Mouse (Mus musculus) layer of hippocampus, postnatal 10 days (tissue): Measurements from ENCODE around the gene Rfxank. TPM values are rescaled to one million over a fixed set of nuclear protein-coding genes. Genes with fewer than 3 reads are reported as not detected.
A peak's percentile ranks its signal among the peaks of the same experiment; 100 is the strongest.

Source experiments
- DNase-seq, 2 experiments: peaks; one replicate each; pipeline ENCODE4 v3.0.0; 2021; ENCODE audit warnings: low spot score in 2 of 2
- total RNA-seq, 2 experiments: library from RNA; stranded (reverse); gene quantifications; 2 replicates each; pipeline ENCODE4 v1.2.3; 2021

The Rfxank gene
- total RNA-seq, 2 experiments from 2014 or later, result 10.5 to 12.0 TPM

GRCm38 (mm10) chr8:70150158-70150557 is 11.2 kb upstream of the Rfxank start:
- no peak for DNase-seq

DNA sequence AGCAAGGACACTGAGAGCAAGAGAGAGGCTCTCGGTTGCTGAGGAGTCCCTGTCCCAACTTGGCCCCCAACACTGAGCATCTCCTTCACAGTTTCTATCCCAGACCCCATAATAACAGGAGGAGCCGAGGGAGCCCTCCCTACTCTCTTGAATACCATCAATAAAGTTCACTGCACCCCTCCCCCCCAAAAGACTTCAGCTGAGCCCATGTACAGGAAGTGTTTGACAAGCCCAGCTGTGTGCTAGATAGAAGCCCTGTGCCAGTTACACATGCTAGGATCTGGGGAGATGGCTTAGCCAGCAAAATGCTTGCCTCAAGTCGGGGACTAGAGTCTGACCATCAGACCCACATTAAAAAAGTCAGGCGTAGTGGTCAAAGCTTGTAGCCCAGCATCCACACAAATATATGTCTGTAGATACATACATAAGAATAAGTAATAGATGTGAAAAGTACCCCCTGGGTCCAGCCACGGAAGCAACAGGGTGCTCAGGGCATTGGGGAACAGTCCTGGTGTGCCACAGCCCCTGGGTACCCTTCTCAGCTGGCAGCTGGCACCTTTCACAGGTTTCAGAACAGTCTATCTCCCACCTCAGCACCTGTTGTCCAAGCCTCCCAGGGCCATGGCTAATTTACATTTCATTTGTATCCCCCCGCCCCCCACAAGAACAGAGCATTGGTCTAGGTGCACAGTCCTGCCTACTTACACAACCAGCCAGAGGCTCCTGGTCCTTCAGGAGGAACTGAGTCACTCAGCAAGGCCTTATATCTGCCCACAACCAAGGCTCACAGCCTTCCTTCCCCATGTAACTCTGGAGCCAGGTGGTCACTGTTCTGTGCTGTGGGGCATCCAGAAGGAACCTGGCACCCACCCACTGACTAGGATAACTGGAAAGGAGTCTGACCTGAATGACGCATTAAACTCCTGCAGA is 9.0 kb upstream of the Rfxank start:
- no peak for DNase-seq

- no peak for DNase-seq
Observed at GRCm38 (mm10) chr8:70139981-70140380, 1.0 kb upstream of the Rfxank start.

DNA sequence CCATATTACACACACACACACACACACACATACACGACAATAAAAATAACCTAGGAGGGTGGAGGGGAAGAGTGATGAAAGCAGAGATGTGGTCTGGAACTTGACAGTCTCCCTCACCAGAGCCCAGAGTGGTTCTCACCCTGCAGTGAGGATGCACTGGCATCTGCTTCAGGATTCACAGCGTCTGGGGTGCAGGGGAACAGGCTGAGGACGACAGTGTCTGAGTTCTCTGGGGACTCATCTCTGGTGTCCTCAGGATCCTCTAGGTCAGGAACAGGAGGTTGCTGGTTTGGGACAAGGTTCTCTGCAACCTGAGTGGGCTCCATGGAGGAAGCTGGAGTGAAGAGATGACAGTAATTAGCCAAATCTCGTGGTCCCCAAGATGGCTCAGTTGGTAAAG is 1.1 kb downstream of the Rfxank start:
- no peak for DNase-seq

DNA sequence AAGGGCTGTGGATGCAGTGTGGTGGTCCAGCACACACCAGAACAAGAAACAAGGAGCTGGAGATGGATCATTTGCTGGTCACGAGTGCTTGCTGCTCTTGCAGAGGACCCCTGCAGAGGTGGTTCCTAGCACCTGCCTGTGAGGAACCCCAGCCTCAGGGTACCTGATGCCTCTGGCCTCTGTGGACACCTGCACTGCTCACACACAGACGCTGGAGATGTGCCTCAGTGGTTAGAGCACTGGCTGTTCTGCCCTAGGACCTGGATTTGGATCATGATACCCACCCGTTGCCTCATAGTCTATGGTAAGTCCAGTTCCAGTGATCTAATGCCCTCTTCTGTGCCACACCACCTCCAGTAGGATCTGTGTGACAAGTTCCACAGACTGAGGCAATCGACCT is 2.4 kb downstream of the Rfxank start:
- no peak for DNase-seq

DNA sequence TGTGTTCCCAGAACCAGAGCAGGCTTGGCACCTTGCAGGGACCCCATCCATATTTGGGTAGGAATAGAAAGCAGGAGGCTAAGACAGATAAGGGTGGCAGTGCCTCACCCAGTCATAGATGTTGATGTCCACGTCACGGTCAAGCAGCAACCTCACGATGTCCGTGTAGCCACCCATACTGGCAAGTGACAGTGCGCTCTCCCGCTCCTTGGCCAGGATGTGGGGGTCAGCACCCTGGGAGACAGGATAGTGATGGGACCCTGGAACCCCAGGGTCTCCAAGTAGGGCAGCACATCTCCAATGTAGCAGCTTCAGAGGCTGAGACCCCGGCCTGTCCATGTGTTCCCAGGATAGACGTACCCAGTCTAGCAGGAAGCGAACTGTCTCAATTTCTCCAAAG is 4.0 kb downstream of the Rfxank start:
- no peak for DNase-seq

- DNase-seq, result no peak
Observed at GRCm38 (mm10) chr8:70134086-70134485, 4.9 kb downstream of the Rfxank start.

GRCm38 (mm10) chr8:70131166-70131883 is 7.6 kb downstream of the Rfxank start, which contains the start of gene Nr2c2ap:
Gene Nr2c2ap (plus strand): TSS chr8:70131333.
- peak; percentile 74 to 81 for DNase-seq

GRCm38 (mm10) chr8:70130066-70130465 is 8.9 kb downstream of the Rfxank start:
- DNase-seq, result no peak

- DNase-seq, result peak; percentile 79 to 85
Observed at GRCm38 (mm10) chr8:70129309-70129952, 9.5 kb downstream of the Rfxank start.

DNA sequence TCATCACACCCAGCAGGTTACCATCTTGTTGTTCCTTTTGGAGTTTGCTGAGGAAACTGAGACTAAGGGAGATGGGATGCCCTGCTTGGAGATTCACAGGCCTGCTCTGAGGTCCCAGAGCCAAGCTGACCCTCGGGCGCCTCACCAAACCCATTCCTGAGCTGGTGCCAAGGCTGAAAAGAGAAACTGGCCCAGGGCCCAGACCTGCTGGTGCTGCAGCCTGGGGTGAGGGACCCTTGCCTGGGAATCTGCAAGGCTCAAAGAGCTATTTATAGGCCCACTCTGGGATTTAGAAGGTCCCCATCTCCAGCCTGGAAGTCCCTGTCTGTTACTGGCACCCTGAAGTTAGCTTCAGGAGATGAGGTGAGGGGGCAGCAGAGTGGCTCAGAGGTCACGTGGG is 10.5 kb downstream of the Rfxank start:
- DNase-seq, result peak; percentile 77 to 86

GRCm38 (mm10) chr8:70124992-70125391 is 14.0 kb downstream of the Rfxank start:
- DNase-seq, result no peak

DNA sequence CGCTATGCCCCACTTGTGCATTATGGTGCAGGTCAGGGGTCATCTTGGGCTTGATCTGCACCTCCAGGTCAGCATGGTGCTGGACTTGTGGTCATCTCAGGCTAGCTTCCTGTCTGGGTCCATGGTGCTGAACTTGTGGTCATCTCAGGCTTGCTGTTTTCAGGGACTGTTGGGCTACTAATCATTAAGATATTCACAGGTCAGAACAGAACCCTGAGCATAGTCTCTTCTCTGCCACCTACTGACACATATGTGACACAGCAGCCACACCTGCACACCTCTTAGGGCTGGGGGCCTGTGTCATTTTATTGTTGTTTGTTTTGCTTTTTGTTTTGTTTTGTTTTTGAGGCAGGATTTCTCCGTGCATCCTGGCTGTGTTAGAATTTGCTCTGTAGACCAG is 16.1 kb downstream of the Rfxank start:
- DNase-seq, result no peak

GRCm38 (mm10) chr8:70120667-70121066 is 18.3 kb downstream of the Rfxank start, which contains the start of gene Ncan:
Gene Ncan (minus strand): TSS chr8:70120873.
- DNase-seq, result peak; percentile 95 to 97

DNA sequence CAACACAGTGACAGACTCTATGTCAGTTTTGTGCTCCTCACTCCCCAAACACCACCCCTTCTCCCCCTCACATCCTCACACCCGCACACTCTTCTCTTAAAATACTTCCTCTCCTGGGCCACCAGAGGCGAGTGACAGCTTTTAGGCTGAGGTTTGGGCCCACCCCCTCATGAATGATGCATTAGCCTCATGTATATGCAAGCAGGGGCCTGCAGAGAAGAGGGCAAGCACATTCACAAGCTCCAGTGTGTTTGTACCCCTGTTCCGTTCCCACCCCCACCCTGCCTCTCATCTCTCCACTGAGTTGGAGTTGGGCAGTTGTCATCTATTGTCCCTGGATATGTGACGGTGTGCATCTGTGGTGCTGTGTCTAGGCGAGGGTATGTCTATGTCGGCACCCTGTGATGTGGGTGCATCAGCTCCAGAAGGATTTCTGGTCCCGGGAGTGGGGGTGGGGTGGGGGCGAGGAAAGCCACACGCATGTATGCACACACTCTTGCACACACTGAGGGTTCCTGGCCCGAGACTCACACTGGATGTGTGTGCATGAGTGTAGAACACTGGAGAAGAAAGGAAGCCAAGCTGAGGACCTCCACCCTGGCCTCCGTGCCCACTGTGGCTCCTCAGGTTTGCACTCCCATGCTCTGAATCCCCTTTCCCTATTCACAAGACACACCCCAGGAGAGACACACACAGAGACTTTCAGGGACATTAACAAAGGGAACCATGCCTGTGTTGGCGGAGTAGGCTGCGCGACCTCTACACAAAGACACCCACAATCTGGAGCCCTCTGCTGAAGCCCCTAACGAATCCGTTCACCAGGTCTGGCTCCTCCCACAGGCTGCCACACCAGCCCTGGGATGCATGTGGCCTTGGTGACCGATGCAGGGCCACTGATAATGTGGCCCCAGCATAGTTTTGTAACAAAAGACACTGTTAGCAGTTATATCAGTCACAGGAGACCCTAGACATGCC is 19.9 kb downstream of the Rfxank start:
- DNase-seq, result peak; percentile 54 to 67

DNA sequence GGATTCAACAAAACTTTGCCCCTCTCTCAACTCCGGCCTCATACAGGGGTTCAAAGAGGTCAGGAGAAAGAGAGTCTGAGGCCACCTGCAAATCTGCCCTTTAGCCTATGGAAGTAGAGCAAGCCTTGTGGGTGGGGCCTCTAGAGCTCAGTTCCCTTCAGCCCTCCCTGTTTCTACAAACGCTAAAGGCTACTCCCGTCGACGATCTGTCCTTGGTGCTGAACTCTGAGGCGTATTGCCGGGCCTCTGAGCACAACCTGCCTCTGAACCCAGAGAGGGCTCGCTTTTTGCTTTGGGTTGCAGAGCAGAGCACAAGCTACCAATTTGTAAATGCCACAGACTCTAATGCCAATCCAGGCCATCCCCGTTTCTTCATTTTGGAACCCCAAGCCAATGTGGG is 21.3 kb downstream of the Rfxank start:
- no peak for DNase-seq

DNA sequence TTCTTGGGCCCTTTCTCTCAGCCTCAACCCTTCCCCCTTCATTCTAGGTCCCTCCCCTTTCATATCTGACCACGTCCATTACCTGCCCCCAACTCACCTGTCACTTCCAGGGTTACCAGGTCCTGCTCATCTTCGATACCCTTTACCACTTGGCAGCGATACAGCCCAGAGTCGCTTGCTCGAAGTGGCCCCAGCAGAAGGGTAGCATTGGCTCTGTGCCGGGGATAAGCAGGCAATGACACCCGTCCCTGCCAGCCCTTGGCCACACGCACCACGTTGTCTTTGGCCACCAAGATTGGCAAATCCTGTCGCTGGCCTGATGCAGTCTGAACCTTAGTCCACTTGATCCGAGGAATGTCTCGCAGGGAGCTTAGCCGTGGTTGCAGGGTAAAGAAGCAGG is 24.1 kb downstream of the Rfxank start:
- no peak for DNase-seq

DNA sequence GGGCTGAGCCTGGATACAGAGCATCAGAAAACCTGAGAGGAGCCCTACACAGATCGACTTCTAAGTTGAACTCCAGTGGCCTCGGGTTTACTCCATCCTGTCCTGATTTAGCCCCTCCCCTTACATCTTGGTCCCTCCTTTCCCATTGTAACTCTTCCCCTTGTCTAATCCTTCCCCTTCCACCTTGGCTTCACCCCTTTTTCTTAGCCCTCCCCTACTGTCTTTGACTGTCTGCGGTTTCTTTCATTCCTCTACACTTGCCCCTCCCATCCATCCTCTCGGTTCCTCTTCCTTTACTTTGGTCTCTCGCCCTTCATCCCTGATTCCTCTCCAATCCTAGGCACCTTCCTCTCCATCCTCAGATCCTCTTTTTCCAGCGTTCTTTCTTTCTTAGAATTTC is 24.5 kb downstream of the Rfxank start:
- DNase-seq, result no peak

GRCm38 (mm10) chr8:70112401-70113016 is 26.4 kb downstream of the Rfxank start:
- DNase-seq, result no peak

DNA sequence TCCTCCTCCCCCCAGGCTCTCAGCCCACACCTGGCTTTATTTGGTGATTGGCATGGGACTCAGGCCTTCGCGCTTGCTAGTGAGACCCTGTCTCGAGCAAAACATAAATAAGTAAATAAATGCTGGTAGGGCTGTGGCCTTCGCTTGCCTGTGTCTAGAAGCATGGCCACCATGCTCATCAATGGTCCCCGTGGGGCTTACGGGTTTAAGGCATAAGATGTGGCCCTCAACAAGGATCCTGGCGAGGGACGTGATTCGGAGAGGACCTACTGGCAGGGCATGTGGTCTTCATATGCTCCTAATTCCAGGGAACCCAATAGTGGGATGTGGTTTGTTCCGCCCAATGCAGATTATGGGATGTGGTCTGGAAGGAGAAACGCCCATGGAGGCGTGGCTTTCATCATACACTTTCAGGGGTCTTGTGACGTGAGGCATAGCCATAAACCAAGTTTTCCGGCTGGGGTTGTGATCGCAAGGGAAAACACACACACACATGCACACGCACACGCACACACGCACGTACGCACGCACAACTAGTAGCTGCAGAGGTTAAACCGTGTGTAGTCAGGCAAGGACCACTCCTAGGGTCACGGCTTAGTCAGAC is 27.7 kb downstream of the Rfxank start:
- no peak for DNase-seq
